Mouse (Mus musculus) lung, postnatal 0 days (tissue): ENCODE measurements at regions not wholly inside any gene's neighbourhood (a gene's known extent, or its start where the extent isn't known, plus 50 kb on each side); places are given as distances from the start of the nearest gene placed in this dataset.

Source experiments
- ATAC-seq: fragments of 200-750 bp; cut with Nextera tagmentation; 2 replicates; pipeline ENCODE4 v1.8.0; 2017; ENCODE audit warnings: moderate library complexity
- DNase-seq: peaks from one replicate; pipeline ENCODE4 v3.0.0-alpha.2; 2016; ENCODE audit warnings: low spot score
- H3K27ac ChIP-seq: fragments of 300-500 bp; sonication (generic); 2 replicates; pipeline ENCODE4 v1.5.1; 2014; ENCODE audit warnings: antibody characterized with exemption, mild to moderate bottlenecking, low read length, mixed read lengths
- H3K27me3 ChIP-seq: fragments of 300-500 bp; sonication (generic); replicated peaks from 2 replicates; pipeline ENCODE4 v1.6.1; 2014; ENCODE audit warnings: low read length, mixed read lengths; ENCODE audit not compliant: insufficient read depth
- H3K36me3 ChIP-seq: fragments of 300-500 bp; sonication (generic); 2 replicates; pipeline ENCODE4 v1.6.1; 2014; ENCODE audit warnings: low read length, mixed read lengths; ENCODE audit not compliant: insufficient read depth
- H3K4me1 ChIP-seq: fragments of 300-500 bp; sonication (generic); 2 replicates; pipeline ENCODE4 v1.6.1; 2014; ENCODE audit warnings: antibody characterized with exemption, low read depth, low read length, mixed read lengths; ENCODE audit not compliant: insufficient read depth
- H3K4me2 ChIP-seq: fragments of 300-500 bp; sonication (generic); replicated peaks from 2 replicates; pipeline ENCODE4 v1.6.1; 2014; ENCODE audit warnings: low read depth, mild to moderate bottlenecking, low read length, moderate library complexity, mixed read lengths
- H3K4me3 ChIP-seq: fragments of 300-500 bp; sonication (generic); 2 replicates; pipeline ENCODE4 v1.5.1; 2014; ENCODE audit warnings: low read depth, low read length
- H3K9ac ChIP-seq: fragments of 300-500 bp; sonication (generic); replicated peaks from 2 replicates; pipeline ENCODE4 v1.6.1; 2014; ENCODE audit warnings: low read depth, mild to moderate bottlenecking
- H3K9me3 ChIP-seq: fragments of 300-500 bp; sonication (generic); 2 replicates; pipeline ENCODE4 v1.6.1; 2016; ENCODE audit warnings: low read length, mixed read lengths
- CTCF ChIP-seq: IDR thresholded peaks from 2 replicates; pipeline ENCODE4 v1.5.1; 2016; ENCODE audit warnings: antibody characterized with exemption, mild to moderate bottlenecking
- EP300 ChIP-seq: IDR thresholded peaks from 2 replicates; pipeline ENCODE4 v1.6.1; 2016; ENCODE audit warnings: antibody characterized with exemption, mild to moderate bottlenecking, control low read depth
- WGBS: fragments of 180-500 bp; shearing (Covaris S2); extraction: QIAGEN DNeasy Blood & Tissue Kit; methylation state at CpG from one replicate; pipeline ENCODE4 v1.1.7; 2014; 5-methylcytosine and 5-hydroxymethylcytosine counted together

GRCm38 (mm10) chr6:100937802-100938201 lies 104.4 kb downstream of the Ppp4r2 start:
- TF ChIP-seq CTCF (no peak), EP300 (no peak)
- no peaks in the 10 kb centered on the region for H3K9me3 ChIP-seq
- H3K27me3 ChIP-seq: no peaks in the 10 kb centered on the region
- no peaks in the 10 kb centered on the region for H3K36me3 ChIP-seq
- H3K4me3 ChIP-seq: no peak overlapping the region
- no peaks in the 10 kb centered on the region for H3K4me1 ChIP-seq
- peak; percentile 81 for ATAC-seq
- peak; percentile 66 for DNase-seq
- H3K9ac ChIP-seq: no peak overlapping the region
- WGBS: 57% methylated on average over 1 of the region's 1 CpGs
- H3K27ac ChIP-seq: no peak overlapping the region
- no peak overlapping the region for H3K4me2 ChIP-seq

GRCm38 (mm10) chr6:100938376-100938775 lies 105.0 kb downstream of the Ppp4r2 start:
- ATAC-seq: no peak
- Histone ChIP-seq H3K4me2 (no peak overlapping the region), H3K9me3 (no peaks in the 10 kb centered on the region), H3K4me3 (no peak overlapping the region), H3K27ac (no peak overlapping the region), H3K4me1 (no peaks in the 10 kb centered on the region), H3K27me3 (no peaks in the 10 kb centered on the region), H3K9ac (no peak overlapping the region), H3K36me3 (no peaks in the 10 kb centered on the region)
- 64% methylated on average over 11 of the region's 11 CpGs for WGBS
- TF ChIP-seq CTCF: no peak
- no peak for TF ChIP-seq EP300
- DNase-seq: no peak

- Histone ChIP-seq H3K27ac (no peak overlapping the region), H3K4me1 (no peaks in the 10 kb centered on the region), H3K27me3 (no peaks in the 10 kb centered on the region), H3K9me3 (no peaks in the 10 kb centered on the region), H3K4me2 (no peak overlapping the region), H3K9ac (no peak overlapping the region), H3K36me3 (no peaks in the 10 kb centered on the region), H3K4me3 (no peak overlapping the region)
- peak; percentile 46 for DNase-seq
- peak; percentile 79 for ATAC-seq
- WGBS: 49% methylated on average over 12 of the region's 12 CpGs
- TF ChIP-seq EP300 (no peak), CTCF (no peak)
These were observed 105.6 kb downstream of the Ppp4r2 start for GRCm38 (mm10) chr6:100939042-100939441.

- Histone ChIP-seq H3K9ac (no peak overlapping the region), H3K27me3 (no peaks in the 10 kb centered on the region), H3K36me3 (no peaks in the 10 kb centered on the region), H3K4me3 (no peak overlapping the region), H3K4me1 (no peaks in the 10 kb centered on the region), H3K9me3 (no peaks in the 10 kb centered on the region), H3K4me2 (no peak overlapping the region), H3K27ac (no peak overlapping the region)
- DNase-seq: no peak
- TF ChIP-seq EP300: no peak
- TF ChIP-seq CTCF: no peak
- WGBS: 72% methylated on average over 5 of the region's 5 CpGs
- ATAC-seq: no peak
These were observed 106.3 kb downstream of the Ppp4r2 start for GRCm38 (mm10) chr6:100939766-100940165.

- H3K4me1 ChIP-seq: no peaks in the 10 kb centered on the region
- 63% methylated on average over 2 of the region's 2 CpGs for WGBS
- no peak for ATAC-seq
- H3K9me3 ChIP-seq: no peaks in the 10 kb centered on the region
- H3K27ac ChIP-seq: no peak overlapping the region
- H3K4me3 ChIP-seq: no peak overlapping the region
- H3K9ac ChIP-seq: no peak overlapping the region
- H3K27me3 ChIP-seq: no peaks in the 10 kb centered on the region
- DNase-seq: no peak
- TF ChIP-seq CTCF: no peak
- no peak for TF ChIP-seq EP300
- H3K4me2 ChIP-seq: no peak overlapping the region
- H3K36me3 ChIP-seq: no peaks in the 10 kb centered on the region
These were observed 108.3 kb downstream of the Ppp4r2 start for GRCm38 (mm10) chr6:100941686-100942085.

- ATAC-seq: no peak
These were observed 109.5 kb downstream of the Ppp4r2 start for GRCm38 (mm10) chr6:100942956-100943355.

GRCm38 (mm10) chr6:100945796-100946195 lies 112.4 kb downstream of the Ppp4r2 start:
- Histone ChIP-seq H3K4me3 (no peak overlapping the region), H3K9ac (no peak overlapping the region), H3K4me2 (no peak overlapping the region), H3K4me1 (no peaks in the 10 kb centered on the region), H3K9me3 (no peaks in the 10 kb centered on the region), H3K27me3 (no peaks in the 10 kb centered on the region), H3K27ac (no peak overlapping the region), H3K36me3 (no peaks in the 10 kb centered on the region)
- no peak for ATAC-seq
- WGBS: 66% methylated on average over 2 of the region's 2 CpGs
- DNase-seq: no peak
- TF ChIP-seq CTCF (no peak), EP300 (no peak)

More at GRCm38 (mm10) chr6:100942956-100943355, 109.5 kb downstream of the Ppp4r2 start:
- TF ChIP-seq EP300 (no peak), CTCF (no peak)
- H3K4me1 ChIP-seq: no peaks in the 10 kb centered on the region
- no peak overlapping the region for H3K4me2 ChIP-seq
- H3K9ac ChIP-seq: no peak overlapping the region
- no peaks in the 10 kb centered on the region for H3K27me3 ChIP-seq
- no peaks in the 10 kb centered on the region for H3K36me3 ChIP-seq
- H3K9me3 ChIP-seq: no peaks in the 10 kb centered on the region
- DNase-seq: no peak
- WGBS: 84% methylated on average over 6 of the region's 6 CpGs
- no peak overlapping the region for H3K4me3 ChIP-seq
- no peak overlapping the region for H3K27ac ChIP-seq
